Mouse (Mus musculus): ENCODE data around the gene Prkcz. TPM values are rescaled to one million over a fixed set of nuclear protein-coding genes. Genes with fewer than 3 reads are reported as not detected.

The Prkcz gene
- polyA plus RNA-seq, 2 experiments = 0.99 to 1.7 TPM

GRCm38 (mm10) chr4:155315031-155315430 lies 46.1 kb downstream of the Prkcz start:
- no peak overlapping the region for H3K4me2 ChIP-seq (ENCODE audit: low read depth)
- 68% methylated on average over 3 of the region's 3 CpGs for WGBS (ENCODE audit: insufficient replicate concordance)
- no peaks in the 10 kb centered on the region for H3K4me1 ChIP-seq (replicated peaks; ENCODE audit: control insufficient read depth in 2 of 2, insufficient read depth in 2 of 2, low read length in 1 of 2)
- ATAC-seq (ENCODE audit: insufficient read depth) = no peak
- H3K27ac ChIP-seq = no peak overlapping the region
- H3K27me3 ChIP-seq (ENCODE audit: control insufficient read depth, insufficient read depth, low read length) = no peaks in the 10 kb centered on the region
- no peaks in the 10 kb centered on the region for H3K9me3 ChIP-seq (ENCODE audit: control insufficient read depth, low read length)
- H3K9ac ChIP-seq (replicated peaks) = no peak overlapping the region
- no peaks in the 10 kb centered on the region for H3K36me3 ChIP-seq (replicated peaks; ENCODE audit: control insufficient read depth, insufficient read depth, low read depth)
- TF ChIP-seq EP300 (IDR thresholded peaks at IDR 0.05; ENCODE audit: low read depth) (no peak), CTCF (IDR thresholded peaks at IDR 0.05; ENCODE audit: low read depth) (no peak)
- no peak for DNase-seq (ENCODE audit: low read depth in 3 of 3, low spot score in 3 of 3)
- H3K4me3 ChIP-seq (ENCODE audit: insufficient read depth in 1 of 2, low read depth in 2 of 2, low read length in 2 of 2) = no peak overlapping the region

- WGBS (ENCODE audit: insufficient replicate concordance) = 76% methylated on average over 12 of the region's 12 CpGs
- ATAC-seq (ENCODE audit: insufficient read depth) = no peak
- no peak overlapping the region for H3K9ac ChIP-seq (replicated peaks)
Observed at GRCm38 (mm10) chr4:155308679-155309078, 52.5 kb downstream of the Prkcz start.

DNA sequence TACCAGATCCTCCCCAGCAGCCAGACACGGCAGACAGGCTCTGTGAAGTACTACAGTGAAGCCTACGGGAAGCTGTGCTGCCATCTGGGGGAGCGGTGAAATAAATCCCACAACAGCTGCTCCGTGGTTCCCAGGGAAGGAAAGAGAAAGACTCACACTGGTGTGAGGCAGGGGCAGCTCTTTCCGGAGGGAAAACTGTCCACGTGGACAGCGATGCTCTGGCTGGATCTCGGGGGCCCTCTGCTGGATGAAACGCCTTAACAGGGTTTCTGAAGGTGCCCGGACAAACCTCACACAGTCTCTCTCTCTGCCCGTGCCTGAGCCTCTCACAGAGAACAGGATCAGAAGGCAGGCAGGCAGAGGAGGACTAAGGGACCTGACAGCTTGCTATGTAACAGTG lies 53.1 kb downstream of the Prkcz start:
- H3K4me1 ChIP-seq (replicated peaks; ENCODE audit: control insufficient read depth in 2 of 2, insufficient read depth in 2 of 2, low read length in 1 of 2) = peaks cover 0 to 2% of the 10 kb centered on the region in 2 experiments; a peak in 1 of 4 replicates
- no peak for ATAC-seq (ENCODE audit: insufficient read depth)
- 0% methylated on average over 11 of the region's 11 CpGs for WGBS (ENCODE audit: insufficient replicate concordance)
- H3K4me2 ChIP-seq (ENCODE audit: low read depth) = peak overlapping the region; percentile 26; the same call in 1 of the 2 replicates
- no peak overlapping the region for H3K9ac ChIP-seq (replicated peaks)
- H3K27ac ChIP-seq = no peak overlapping the region
- H3K9me3 ChIP-seq (ENCODE audit: control insufficient read depth, low read length) = no peaks in the 10 kb centered on the region
- TF ChIP-seq EP300 (IDR thresholded peaks at IDR 0.05; ENCODE audit: low read depth) = no peak
- peak; percentile 81 for TF ChIP-seq CTCF (IDR thresholded peaks at IDR 0.05; ENCODE audit: low read depth)
- no peak overlapping the region for H3K4me3 ChIP-seq (ENCODE audit: insufficient read depth in 1 of 2, low read depth in 2 of 2, low read length in 2 of 2)
- peak in 1 of 3 experiments; percentile 7 for DNase-seq (ENCODE audit: low read depth in 3 of 3, low spot score in 3 of 3)
- H3K27me3 ChIP-seq (ENCODE audit: control insufficient read depth, insufficient read depth, low read length) = no peaks in the 10 kb centered on the region
- no peaks in the 10 kb centered on the region for H3K36me3 ChIP-seq (replicated peaks; ENCODE audit: control insufficient read depth, insufficient read depth, low read depth)

More at GRCm38 (mm10) chr4:155308679-155309078, 52.5 kb downstream of the Prkcz start:
- Histone ChIP-seq H3K27ac (no peak overlapping the region), H3K4me2 (ENCODE audit: low read depth) (no peak overlapping the region), H3K36me3 (replicated peaks; ENCODE audit: control insufficient read depth, insufficient read depth, low read depth) (no peaks in the 10 kb centered on the region), H3K27me3 (ENCODE audit: control insufficient read depth, insufficient read depth, low read length) (no peaks in the 10 kb centered on the region), H3K4me3 (ENCODE audit: insufficient read depth in 1 of 2, low read depth in 2 of 2, low read length in 2 of 2) (no peak overlapping the region), H3K4me1 (replicated peaks; ENCODE audit: control insufficient read depth in 2 of 2, insufficient read depth in 2 of 2, low read length in 1 of 2) (peaks cover 0 to 2% of the 10 kb centered on the region in 2 experiments; a peak in 1 of 4 replicates), H3K9me3 (ENCODE audit: control insufficient read depth, low read length) (no peaks in the 10 kb centered on the region)
- no peak for DNase-seq (ENCODE audit: low read depth in 3 of 3, low spot score in 3 of 3)
- no peak for TF ChIP-seq CTCF (IDR thresholded peaks at IDR 0.05; ENCODE audit: low read depth)
- no peak for TF ChIP-seq EP300 (IDR thresholded peaks at IDR 0.05; ENCODE audit: low read depth)

DNA sequence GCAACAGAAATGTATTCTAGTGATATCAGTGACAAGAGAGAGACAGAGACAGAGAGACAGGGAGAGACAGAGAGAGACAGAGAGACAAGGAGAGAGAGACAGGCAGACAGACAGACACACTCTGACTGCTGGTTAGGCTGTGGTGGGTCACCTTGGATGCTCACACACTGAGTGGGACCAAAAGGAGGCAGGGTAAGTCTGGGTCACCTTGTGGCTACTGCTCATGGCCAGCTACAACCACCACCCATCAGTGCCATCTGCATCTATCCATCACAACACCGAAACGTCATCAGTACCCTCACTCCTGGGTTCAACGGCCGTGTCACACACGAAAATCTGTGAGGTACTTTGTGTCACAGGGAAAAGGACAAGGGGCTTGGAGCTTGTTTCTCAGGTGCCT lies 53.6 kb downstream of the Prkcz start:
- no peak for DNase-seq (ENCODE audit: low read depth in 3 of 3, low spot score in 3 of 3)
- no peak overlapping the region for H3K9ac ChIP-seq (replicated peaks)
- TF ChIP-seq EP300 (IDR thresholded peaks at IDR 0.05; ENCODE audit: low read depth) (no peak), CTCF (IDR thresholded peaks at IDR 0.05; ENCODE audit: low read depth) (no peak)
- H3K27ac ChIP-seq = no peak overlapping the region
- no peaks in the 10 kb centered on the region for H3K27me3 ChIP-seq (ENCODE audit: control insufficient read depth, insufficient read depth, low read length)
- H3K36me3 ChIP-seq (replicated peaks; ENCODE audit: control insufficient read depth, insufficient read depth, low read depth) = no peaks in the 10 kb centered on the region
- ATAC-seq (ENCODE audit: insufficient read depth) = no peak
- 40% methylated on average over 5 of the region's 5 CpGs for WGBS (ENCODE audit: insufficient replicate concordance)
- peak overlapping the region; percentile 26 for H3K4me2 ChIP-seq (ENCODE audit: low read depth)
- H3K4me1 ChIP-seq (replicated peaks; ENCODE audit: control insufficient read depth in 2 of 2, insufficient read depth in 2 of 2, low read length in 1 of 2) = peaks cover 0 to 2% of the 10 kb centered on the region in 2 experiments; a peak in 1 of 4 replicates
- no peaks in the 10 kb centered on the region for H3K9me3 ChIP-seq (ENCODE audit: control insufficient read depth, low read length)
- H3K4me3 ChIP-seq (ENCODE audit: insufficient read depth in 1 of 2, low read depth in 2 of 2, low read length in 2 of 2) = no peak overlapping the region

DNA sequence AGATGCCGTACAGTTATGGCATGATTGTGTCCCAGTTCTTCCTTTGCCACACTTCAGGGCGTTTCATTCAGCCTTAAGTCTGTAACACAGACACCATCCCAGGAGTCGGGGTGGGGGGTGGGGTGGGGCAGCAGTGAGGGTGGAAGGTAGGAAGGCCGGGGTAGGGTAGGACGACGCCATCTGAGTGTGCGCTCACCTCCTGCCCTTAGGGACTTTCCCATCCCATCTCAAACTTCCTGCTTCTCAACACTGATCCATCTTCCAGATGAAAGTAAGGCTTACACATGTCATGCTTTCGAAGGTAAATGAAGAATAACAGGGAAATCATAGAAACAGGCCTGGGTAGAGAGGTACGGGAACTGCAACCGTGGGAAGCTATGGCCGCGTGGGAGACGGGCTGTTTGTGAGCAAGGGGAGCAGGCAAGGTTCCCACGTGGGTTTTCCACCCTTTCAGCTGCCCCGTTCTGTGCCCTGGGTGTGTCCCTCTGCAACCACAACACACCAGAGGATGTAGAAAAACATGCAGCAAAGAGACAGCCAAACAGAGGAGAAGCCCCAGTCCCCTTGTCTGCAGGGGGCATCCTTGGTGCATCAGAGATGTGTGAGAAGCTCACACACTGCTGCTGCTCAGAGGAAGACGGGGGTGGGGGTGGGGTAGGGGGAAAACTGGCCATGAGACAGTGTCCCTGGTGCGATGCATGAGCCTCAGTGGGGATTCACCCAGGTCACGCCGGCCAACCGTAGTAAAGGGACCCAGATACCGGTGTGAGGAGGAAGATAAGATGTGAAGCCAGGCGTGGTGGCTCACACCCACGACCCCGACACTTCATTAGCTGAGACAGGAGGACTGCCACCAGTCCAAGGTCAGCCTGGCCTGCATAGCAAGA lies 54.6 kb downstream of the Prkcz start:
- 33% methylated on average over 24 of the region's 24 CpGs for WGBS (ENCODE audit: insufficient replicate concordance)
- ATAC-seq (ENCODE audit: insufficient read depth) = no peak
- TF ChIP-seq EP300 (IDR thresholded peaks at IDR 0.05; ENCODE audit: low read depth) = no peak
- TF ChIP-seq CTCF (IDR thresholded peaks at IDR 0.05; ENCODE audit: low read depth) = no peak
- Histone ChIP-seq H3K9ac (replicated peaks) (no peak overlapping the region), H3K4me3 (ENCODE audit: insufficient read depth in 1 of 2, low read depth in 2 of 2, low read length in 2 of 2) (no peak overlapping the region), H3K27me3 (ENCODE audit: control insufficient read depth, insufficient read depth, low read length) (no peaks in the 10 kb centered on the region), H3K4me2 (ENCODE audit: low read depth) (no peak overlapping the region), H3K4me1 (replicated peaks; ENCODE audit: control insufficient read depth in 2 of 2, insufficient read depth in 2 of 2, low read length in 1 of 2) (peaks cover 0 to 2% of the 10 kb centered on the region in 2 experiments; a peak in 1 of 4 replicates), H3K27ac (no peak overlapping the region), H3K36me3 (replicated peaks; ENCODE audit: control insufficient read depth, insufficient read depth, low read depth) (no peaks in the 10 kb centered on the region), H3K9me3 (ENCODE audit: control insufficient read depth, low read length) (no peaks in the 10 kb centered on the region)
- no peak for DNase-seq (ENCODE audit: low read depth in 3 of 3, low spot score in 3 of 3)
